Mouse (Mus musculus) brain, embryonic 14.5 days (tissue): Measurements from ENCODE around the gene Ttll6.

Experiments
- CTCF ChIP-seq: fragments of 200-500 bp; IDR thresholded peaks from 2 replicates; pipeline ENCODE4 v1.5.1; 2012; ENCODE audit warnings: inconsistent platforms, mild to moderate bottlenecking, moderate library complexity, borderline replicate concordance; ENCODE audit not compliant: insufficient read depth, insufficient read length; ENCODE audit errors: extremely low read depth
- POLR2A ChIP-seq: fragments of 200-500 bp; IDR thresholded peaks from 2 replicates; pipeline ENCODE4 v1.6.1; 2012; ENCODE audit warnings: mild to moderate bottlenecking, inconsistent platforms, borderline replicate concordance; ENCODE audit not compliant: poor library complexity, insufficient read depth, insufficient read length, severe bottlenecking; ENCODE audit errors: extremely low read depth

DNA sequence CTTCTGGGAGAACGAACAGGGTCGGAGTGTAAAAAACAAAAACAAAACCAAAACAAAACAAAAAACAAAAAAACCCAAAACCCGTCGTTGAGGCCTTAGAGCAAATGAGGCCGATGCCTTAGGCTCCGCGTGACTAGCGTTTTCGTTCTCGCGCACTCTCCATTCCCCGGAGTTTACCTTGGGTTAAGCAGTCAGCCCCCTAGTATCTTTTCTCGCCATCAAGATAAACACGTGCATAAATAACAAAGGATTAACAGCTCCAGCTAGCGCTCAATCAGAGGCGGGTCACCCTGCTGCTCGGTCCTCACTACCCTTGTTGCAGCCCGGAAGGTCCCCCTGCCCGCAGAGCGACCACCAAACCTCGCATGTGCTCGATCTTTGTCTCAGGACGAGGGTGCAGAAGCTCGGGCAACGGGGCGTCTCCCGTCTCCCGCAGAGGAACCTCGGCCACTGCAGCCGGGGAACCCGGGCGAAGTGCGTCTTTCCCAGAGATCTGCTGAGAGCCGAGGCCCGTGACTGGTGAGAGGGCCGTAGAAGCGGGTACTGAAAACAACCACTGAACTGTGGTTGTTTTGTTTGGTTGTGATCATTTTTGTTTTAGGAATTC, 69.7 kb downstream of the Ttll6 start:
- TF ChIP-seq POLR2A (no peak), CTCF (no peak)
